Mouse (Mus musculus): ENCODE results near the gene Nfatc2. TPM values are rescaled to one million over a fixed set of nuclear protein-coding genes. Genes with fewer than 3 reads are reported as not detected.

Gene Nfatc2
- polyA plus RNA-seq, 1 experiment from 2014 or later, result 9.9 TPM

DNA sequence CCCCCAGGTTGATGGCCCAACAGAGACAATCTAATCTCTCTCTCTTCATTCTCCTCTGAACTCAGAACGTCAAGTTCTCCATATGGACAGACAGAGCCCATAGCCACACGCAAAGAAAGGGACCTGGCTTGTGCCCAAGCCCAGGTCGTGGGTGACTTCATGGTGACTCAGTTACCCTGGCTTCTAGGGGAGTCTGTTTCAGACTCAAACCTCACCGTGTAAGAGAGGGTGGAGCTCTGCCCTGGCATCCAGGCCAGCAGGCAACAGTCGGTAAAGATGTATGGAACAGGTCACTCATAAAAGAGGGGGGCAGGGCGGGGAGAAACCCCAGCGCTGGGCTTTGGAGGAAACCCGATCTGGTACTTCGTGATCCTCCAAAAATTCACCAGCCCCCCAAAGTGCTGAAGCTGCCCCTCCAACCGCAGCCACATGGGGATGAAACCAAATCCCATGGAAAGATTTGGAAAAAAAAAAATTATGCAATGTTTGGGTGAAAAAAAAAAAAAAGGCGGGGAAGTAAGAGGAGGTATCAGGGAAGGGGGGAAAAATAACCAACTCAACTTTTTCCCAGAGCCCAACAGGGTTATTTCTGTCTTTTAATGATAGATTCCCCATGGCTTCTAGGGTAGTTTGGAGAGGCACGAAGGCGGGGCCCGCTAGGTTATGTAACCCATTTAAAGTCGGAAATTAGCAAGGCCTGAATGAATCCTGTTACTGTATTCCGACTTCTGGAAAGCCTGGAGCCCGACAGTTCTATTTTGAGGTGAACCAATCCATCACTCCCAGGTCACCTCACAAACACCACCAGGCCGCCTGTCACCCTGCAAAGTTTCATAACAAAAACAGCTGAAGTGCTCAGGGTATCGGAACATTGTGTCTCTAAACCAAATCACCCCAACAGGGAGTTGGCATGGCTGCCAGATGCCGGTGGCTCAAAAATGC is 26.6 kb upstream of the Nfatc2 start:
- 63% methylated on average over 20 of the region's 20 CpGs for WGBS
- H3K27ac ChIP-seq (ENCODE audit: poor library complexity, severe bottlenecking), result no peak overlapping the region

DNA sequence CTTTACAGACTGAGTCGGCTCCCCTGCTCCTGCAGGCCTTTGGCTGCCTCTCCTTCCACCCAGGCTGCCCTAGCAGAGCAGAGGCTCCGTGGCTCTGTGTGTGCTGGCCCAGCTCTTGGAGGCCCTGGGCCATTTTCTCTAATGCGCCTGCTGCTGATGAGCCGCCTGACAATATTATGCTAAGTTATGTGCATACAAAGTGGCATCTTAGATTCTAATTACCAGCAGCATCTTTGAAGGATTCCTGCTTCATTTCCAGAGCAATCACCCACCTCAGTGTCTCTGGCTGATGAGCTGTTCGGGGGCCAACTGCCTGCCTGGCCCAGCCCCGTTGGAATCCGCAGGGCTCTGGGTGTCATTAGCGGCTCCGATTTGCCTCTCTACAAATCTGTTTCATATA is 24.9 kb upstream of the Nfatc2 start:
- Histone ChIP-seq H3K4me2 (no peak overlapping the region), H3K27ac (ENCODE audit: poor library complexity, severe bottlenecking) (no peak overlapping the region), H3K9ac (no peak overlapping the region), H3K4me3 (no peak overlapping the region), H3K36me3 (no peaks in the 10 kb centered on the region), H3K27me3 (replicated peaks) (peaks cover 46% of the 10 kb centered on the region), H3K4me1 (replicated peaks) (peaks cover 7% of the 10 kb centered on the region; the same call in 1 of the 2 replicates), H3K9me3 (replicated peaks) (peaks cover 12% of the 10 kb centered on the region; the same call in 1 of the 2 replicates)
- ATAC-seq (ENCODE audit: insufficient number of reproducible peaks, low FRiP score), result no peak
- WGBS, result 87% methylated on average over 9 of the region's 9 CpGs

More for the DNA sequence above, 26.6 kb upstream of the Nfatc2 start:
- ATAC-seq (ENCODE audit: insufficient number of reproducible peaks, low FRiP score), result no peak
- Histone ChIP-seq H3K9me3 (replicated peaks) (peaks cover 8% of the 10 kb centered on the region; the same call in 1 of the 2 replicates), H3K9ac (no peak overlapping the region), H3K36me3 (no peaks in the 10 kb centered on the region), H3K4me2 (no peak overlapping the region), H3K27me3 (replicated peaks) (peaks cover 56% of the 10 kb centered on the region), H3K4me1 (replicated peaks) (peaks cover 10% of the 10 kb centered on the region), H3K4me3 (no peak overlapping the region)

DNA sequence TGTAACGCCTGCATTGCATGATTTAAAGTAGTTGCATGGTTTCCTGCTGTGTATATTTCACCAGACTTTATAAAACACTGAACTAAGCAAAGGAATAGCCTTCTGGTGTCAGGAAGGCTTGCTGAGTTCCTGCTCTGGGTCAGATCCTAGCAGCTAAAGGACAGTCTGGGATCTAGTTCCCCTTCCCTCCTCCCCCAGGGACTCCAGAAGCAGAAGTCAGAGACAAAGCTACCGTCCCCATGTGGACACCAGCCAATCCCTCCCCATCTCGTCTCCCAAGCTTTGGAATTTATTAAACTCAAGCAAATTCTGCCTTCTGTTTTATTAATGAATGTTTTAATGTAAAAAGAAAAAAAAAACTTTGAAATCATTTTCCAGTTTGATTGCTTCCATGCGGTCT is 23.6 kb upstream of the Nfatc2 start:
- 76% methylated on average over 4 of the region's 4 CpGs for WGBS

DNA sequence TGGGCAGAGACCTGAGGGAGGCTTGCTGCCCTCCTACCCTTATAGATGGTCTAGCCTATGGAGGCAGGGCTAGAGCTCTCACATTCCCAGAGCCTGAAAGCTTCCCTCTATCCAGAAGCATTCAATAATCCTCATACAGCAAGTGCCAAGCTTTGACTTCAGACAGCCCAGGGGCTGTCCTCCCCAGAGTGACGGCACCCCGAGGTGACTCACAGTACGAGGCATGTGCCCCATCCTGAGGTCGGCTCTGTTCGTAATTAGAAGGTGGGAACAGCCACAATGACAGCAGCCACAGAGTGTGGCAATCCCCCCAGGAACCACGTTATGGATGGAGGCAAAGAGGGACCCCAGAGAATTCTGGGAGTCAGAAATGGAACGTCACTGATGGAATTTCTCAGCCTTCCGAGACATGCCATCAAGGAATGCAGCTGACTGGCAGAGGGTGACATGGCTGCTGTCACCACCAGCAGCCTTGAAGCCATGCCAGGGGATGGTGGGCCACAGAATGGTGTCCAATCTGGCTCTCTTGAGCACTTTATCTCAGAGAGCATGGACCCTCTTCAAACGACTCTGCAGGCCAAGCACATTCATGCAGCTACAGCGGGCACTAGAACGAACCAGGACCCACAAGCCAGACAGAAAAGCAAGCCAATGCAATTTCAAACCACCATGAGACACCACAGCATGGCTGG is 19.8 kb upstream of the Nfatc2 start:
- Histone ChIP-seq H3K36me3 (no peaks in the 10 kb centered on the region), H3K9me3 (replicated peaks) (peaks cover 9% of the 10 kb centered on the region; the same call in 1 of the 2 replicates), H3K4me2 (no peak overlapping the region), H3K4me1 (replicated peaks) (peaks cover 13% of the 10 kb centered on the region; the same call in 1 of the 2 replicates), H3K9ac (no peak overlapping the region), H3K27ac (ENCODE audit: poor library complexity, severe bottlenecking) (no peak overlapping the region), H3K27me3 (replicated peaks) (peaks cover 18% of the 10 kb centered on the region), H3K4me3 (no peak overlapping the region)
- no peak for ATAC-seq (ENCODE audit: insufficient number of reproducible peaks, low FRiP score)
- 60% methylated on average over 11 of the region's 11 CpGs for WGBS

More for the DNA sequence above, 23.6 kb upstream of the Nfatc2 start:
- Histone ChIP-seq H3K4me2 (no peak overlapping the region), H3K9me3 (replicated peaks) (peaks cover 9% of the 10 kb centered on the region; the same call in 1 of the 2 replicates), H3K27me3 (replicated peaks) (peaks cover 39% of the 10 kb centered on the region), H3K4me1 (replicated peaks) (peaks cover 10% of the 10 kb centered on the region; the same call in 1 of the 2 replicates), H3K27ac (ENCODE audit: poor library complexity, severe bottlenecking) (no peak overlapping the region), H3K9ac (no peak overlapping the region), H3K36me3 (no peaks in the 10 kb centered on the region), H3K4me3 (no peak overlapping the region)
- ATAC-seq (ENCODE audit: insufficient number of reproducible peaks, low FRiP score), result no peak

DNA sequence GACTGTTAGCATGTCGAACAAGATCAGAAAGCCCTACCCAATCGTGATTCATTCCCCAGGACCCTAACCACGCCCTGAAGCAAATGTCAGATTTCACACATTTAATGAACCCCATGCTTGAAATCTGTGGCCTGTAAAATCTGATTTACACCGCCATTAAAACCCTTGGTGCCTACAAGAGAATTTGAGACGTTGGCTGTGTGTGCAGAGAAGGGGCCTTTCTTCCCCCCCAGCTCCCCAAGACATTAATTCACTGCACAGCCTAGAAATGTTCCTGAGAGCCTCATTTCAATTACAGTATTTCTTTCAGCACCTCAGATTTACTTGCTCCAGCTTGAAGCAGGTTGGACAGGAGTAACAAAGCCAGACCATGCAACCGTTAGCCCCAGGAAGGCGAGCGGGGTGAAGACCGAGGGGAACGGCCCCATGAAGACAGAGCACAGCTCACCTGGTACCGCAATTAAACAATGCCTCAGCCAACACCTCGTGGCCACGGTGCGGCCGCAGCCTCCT is 16.8 kb upstream of the Nfatc2 start:
- H3K4me1 ChIP-seq (replicated peaks), result peaks cover 36% of the 10 kb centered on the region
- H3K36me3 ChIP-seq, result no peaks in the 10 kb centered on the region
- ATAC-seq (ENCODE audit: insufficient number of reproducible peaks, low FRiP score), result no peak
- H3K27ac ChIP-seq (ENCODE audit: poor library complexity, severe bottlenecking), result no peak overlapping the region
- no peak overlapping the region for H3K4me2 ChIP-seq
- peaks cover 11% of the 10 kb centered on the region; the same call in 1 of the 2 replicates for H3K27me3 ChIP-seq (replicated peaks)
- H3K4me3 ChIP-seq, result no peak overlapping the region
- no peak overlapping the region for H3K9ac ChIP-seq
- 80% methylated on average over 15 of the region's 15 CpGs for WGBS
- H3K9me3 ChIP-seq (replicated peaks), result 0 out of 2 replicates have a peak, but pooled peaks cover 4% of the 10 kb centered on the region

DNA sequence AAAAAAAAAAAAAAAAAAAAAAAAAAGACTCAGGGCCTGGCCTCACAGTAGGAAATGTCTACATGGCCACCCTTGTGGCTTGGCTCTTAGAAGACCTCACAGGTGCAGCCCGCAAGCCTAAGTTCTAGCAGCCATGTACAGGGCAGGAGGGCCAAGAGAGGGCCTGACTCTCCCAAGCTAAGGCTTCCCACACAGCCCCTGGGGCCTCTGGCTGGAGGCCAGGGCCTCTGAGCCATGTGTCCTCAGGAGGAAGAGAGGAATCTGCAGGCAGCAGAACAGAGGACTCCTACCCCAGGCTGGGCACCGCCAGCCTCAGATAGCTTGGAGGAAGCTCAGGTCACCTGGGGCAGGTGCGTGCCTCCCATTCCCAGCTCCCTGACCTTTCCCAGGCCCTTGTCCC is 13.7 kb upstream of the Nfatc2 start:
- 53% methylated on average over 3 of the region's 3 CpGs for WGBS
- Histone ChIP-seq H3K9me3 (replicated peaks) (no peaks in the 10 kb centered on the region), H3K36me3 (no peaks in the 10 kb centered on the region), H3K4me3 (no peak overlapping the region), H3K27me3 (replicated peaks) (peaks cover 6% of the 10 kb centered on the region; the same call in 1 of the 2 replicates), H3K4me2 (no peak overlapping the region), H3K27ac (ENCODE audit: poor library complexity, severe bottlenecking) (0 out of 2 replicates have a peak overlapping the region, but pooled peaks have one; percentile 20), H3K9ac (no peak overlapping the region), H3K4me1 (replicated peaks) (peaks cover 48% of the 10 kb centered on the region)
- ATAC-seq (ENCODE audit: insufficient number of reproducible peaks, low FRiP score), result peak; percentile 33; the same call in 1 of the 2 replicates

DNA sequence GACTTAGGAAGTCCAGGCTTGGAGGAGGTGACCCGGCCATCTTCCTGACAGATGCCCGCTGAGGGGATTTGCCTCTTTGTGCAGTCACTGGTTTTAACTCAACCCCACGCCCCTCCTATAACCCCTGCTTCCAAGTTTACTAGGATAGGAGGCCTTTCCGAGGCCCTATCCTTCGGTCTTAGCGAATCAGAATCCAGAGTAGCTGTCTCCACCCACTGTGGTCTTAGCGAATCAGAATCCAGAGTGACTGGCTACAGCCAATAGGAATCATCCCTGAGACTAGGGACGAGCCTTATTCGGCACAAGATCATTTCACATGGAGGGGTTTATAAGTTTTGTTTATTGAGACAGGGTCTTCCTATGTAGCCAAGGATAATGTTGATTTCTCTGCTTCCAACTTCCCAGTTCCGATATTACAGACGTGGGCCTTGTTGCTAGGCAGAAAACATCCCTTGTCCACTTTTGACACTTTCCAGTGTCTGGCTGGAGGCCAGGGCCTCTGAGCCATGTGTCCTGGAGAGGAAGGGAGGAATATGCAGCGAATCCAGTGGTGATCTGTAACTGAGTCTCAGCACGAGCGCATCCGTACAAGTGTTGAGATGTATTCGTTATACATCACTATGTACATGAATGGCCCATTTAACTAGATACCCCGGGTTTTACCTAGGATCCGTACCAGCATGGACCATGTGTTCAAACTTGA is 12.9 kb upstream of the Nfatc2 start:
- H3K27me3 ChIP-seq (replicated peaks), result peaks cover 6% of the 10 kb centered on the region; the same call in 1 of the 2 replicates
- H3K4me3 ChIP-seq, result no peak overlapping the region
- no peak overlapping the region for H3K9ac ChIP-seq
- H3K27ac ChIP-seq (ENCODE audit: poor library complexity, severe bottlenecking), result peak overlapping the region; percentile 44; the same call in 1 of the 2 replicates
- no peaks in the 10 kb centered on the region for H3K36me3 ChIP-seq
- 64% methylated on average over 18 of the region's 18 CpGs for WGBS
- no peaks in the 10 kb centered on the region for H3K9me3 ChIP-seq (replicated peaks)
- ATAC-seq (ENCODE audit: insufficient number of reproducible peaks, low FRiP score), result peak; percentile 54
- H3K4me2 ChIP-seq, result no peak overlapping the region
- H3K4me1 ChIP-seq (replicated peaks), result peaks cover 57% of the 10 kb centered on the region

DNA sequence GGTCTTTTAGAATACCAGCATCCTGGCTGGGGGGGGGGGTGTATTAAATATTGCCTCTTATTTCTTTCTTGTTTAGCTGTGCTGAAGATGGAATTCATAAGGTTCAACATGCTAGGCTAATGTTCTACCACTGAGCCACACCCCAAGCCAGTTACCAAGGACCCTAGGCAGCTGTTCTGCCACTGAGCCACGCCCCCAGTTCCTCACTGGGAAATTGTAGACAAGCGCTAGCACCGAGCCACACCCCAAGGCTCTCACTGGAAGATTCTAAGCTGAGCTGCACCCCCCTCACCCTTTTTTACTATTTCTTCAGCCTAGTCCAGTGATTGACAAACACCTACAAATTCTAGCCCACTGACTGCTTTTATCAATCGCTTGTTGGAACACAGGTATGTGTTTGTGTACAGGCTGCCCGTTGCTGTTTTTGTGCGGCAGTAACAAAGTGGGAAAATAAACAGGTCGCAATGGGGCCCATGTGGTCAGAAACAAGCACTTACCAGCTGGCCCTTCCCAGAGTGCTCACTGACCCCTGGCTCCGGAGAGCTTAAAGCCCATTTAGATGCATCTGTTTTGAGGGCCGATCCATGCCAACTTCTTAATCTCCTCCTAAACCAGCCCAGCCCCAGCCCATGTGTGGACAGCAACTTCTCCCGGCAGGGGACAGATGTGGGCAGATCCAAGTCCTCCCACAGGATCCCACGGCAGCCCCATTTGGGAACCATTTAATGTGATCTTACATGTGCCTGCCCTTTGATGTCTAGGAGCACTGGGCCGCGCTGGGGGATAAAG is 11.8 kb upstream of the Nfatc2 start:
- peaks cover 67% of the 10 kb centered on the region for H3K4me1 ChIP-seq (replicated peaks)
- H3K4me3 ChIP-seq, result no peak overlapping the region
- no peak for ATAC-seq (ENCODE audit: insufficient number of reproducible peaks, low FRiP score)
- no peaks in the 10 kb centered on the region for H3K9me3 ChIP-seq (replicated peaks)
- no peak overlapping the region for H3K9ac ChIP-seq
- peaks cover 6% of the 10 kb centered on the region; the same call in 1 of the 2 replicates for H3K27me3 ChIP-seq (replicated peaks)
- H3K4me2 ChIP-seq, result no peak overlapping the region
- H3K27ac ChIP-seq (ENCODE audit: poor library complexity, severe bottlenecking), result 0 out of 2 replicates have a peak overlapping the region, but pooled peaks have one; percentile 36
- 58% methylated on average over 13 of the region's 13 CpGs for WGBS
- H3K36me3 ChIP-seq, result no peaks in the 10 kb centered on the region

DNA sequence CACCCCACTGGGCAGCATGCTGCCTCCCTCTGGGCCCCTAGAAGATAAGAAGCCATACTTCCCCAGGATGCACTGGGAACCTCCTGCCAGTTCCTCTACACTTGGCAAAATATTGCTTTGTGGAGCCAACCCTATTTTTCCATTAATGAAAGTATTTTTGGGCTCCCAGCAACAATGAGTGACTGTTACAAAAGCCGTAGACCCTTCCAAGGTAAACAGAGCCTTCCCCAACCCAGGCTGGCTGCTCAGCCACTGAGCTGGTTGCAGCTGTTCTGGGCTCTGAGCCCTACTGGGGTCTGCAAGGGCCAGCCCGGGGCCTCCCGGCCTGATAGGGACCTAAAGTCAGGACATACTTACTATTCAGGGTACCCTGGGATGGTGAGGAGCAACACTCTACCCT is 9.5 kb upstream of the Nfatc2 start:
- ATAC-seq (ENCODE audit: insufficient number of reproducible peaks, low FRiP score), result peak; percentile 46; the same call in 1 of the 2 replicates
- H3K9ac ChIP-seq, result no peak overlapping the region

More for the DNA sequence above, 9.5 kb upstream of the Nfatc2 start:
- WGBS, result 50% methylated on average over 3 of the region's 3 CpGs
- Histone ChIP-seq H3K4me3 (no peak overlapping the region), H3K4me2 (no peak overlapping the region), H3K9me3 (replicated peaks) (no peaks in the 10 kb centered on the region), H3K27me3 (replicated peaks) (no peaks in the 10 kb centered on the region), H3K27ac (ENCODE audit: poor library complexity, severe bottlenecking) (peak overlapping the region; percentile 43), H3K4me1 (replicated peaks) (peaks cover 85% of the 10 kb centered on the region), H3K36me3 (no peaks in the 10 kb centered on the region)
